Mouse (Mus musculus): Measurements from ENCODE around the gene Rnf185.

- TF ChIP-seq CTCF (IDR thresholded peaks at IDR 0.05; ENCODE audit: insufficient read depth, low read depth, low read length) (no peak), POLR2A (IDR thresholded peaks at IDR 0.05; ENCODE audit: insufficient read depth, low read depth, low read length) (no peak)
Observed at GRCm38 (mm10) chr11:3408131-3408996, 43.8 kb downstream of the Rnf185 start.
